Mouse (Mus musculus) lung, adult 2 months (tissue): ENCODE data around the gene Lonp2. TPM values are rescaled to one million over a fixed set of nuclear protein-coding genes. Genes with fewer than 3 reads are reported as not detected.

ENCODE experiments used
- DNase-seq: peaks from one replicate; pipeline ENCODE4 v3.0.0; 2022
- H3K4me1 ChIP-seq: fragments of 200-500 bp; 2 replicates; pipeline ENCODE4 v1.6.1; 2011; ENCODE audit warnings: low read length; ENCODE audit not compliant: control insufficient read depth, insufficient read depth
- H3K4me3 ChIP-seq: fragments of 200-500 bp; replicated peaks from 2 replicates; pipeline ENCODE3; 2011; ENCODE audit warnings: low read depth, mild to moderate bottlenecking, control low read depth, low read length; ENCODE audit errors: extremely low read depth
- CTCF ChIP-seq: fragments of 200-500 bp; IDR thresholded peaks from 2 replicates; pipeline ENCODE4 v1.5.1; 2011; ENCODE audit warnings: mild to moderate bottlenecking, low read length, control low read depth; ENCODE audit not compliant: insufficient read depth
- POLR2A ChIP-seq: fragments of 200-500 bp; IDR thresholded peaks from 2 replicates; pipeline ENCODE4 v1.6.1; 2011; ENCODE audit warnings: low read depth, mild to moderate bottlenecking, control low read depth, low read length, borderline replicate concordance; ENCODE audit errors: extremely low read depth
- WGBS: fragments of 180-500 bp; shearing (Covaris S2); methylation state at CpG from one replicate; pipeline ENCODE4 v1.1.7; 2018; 5-methylcytosine and 5-hydroxymethylcytosine counted together
- polyA plus RNA-seq: library from polyadenylated mRNA; depleted of rRNA; stranded (reverse); fragments of >200 nt; gene quantifications from 2 replicates; pipeline ENCODE4 v1.2.3, GENCODE M21; 2012

The Lonp2 gene
- polyA plus RNA-seq, 1 experiment, result 61.4 TPM

DNA sequence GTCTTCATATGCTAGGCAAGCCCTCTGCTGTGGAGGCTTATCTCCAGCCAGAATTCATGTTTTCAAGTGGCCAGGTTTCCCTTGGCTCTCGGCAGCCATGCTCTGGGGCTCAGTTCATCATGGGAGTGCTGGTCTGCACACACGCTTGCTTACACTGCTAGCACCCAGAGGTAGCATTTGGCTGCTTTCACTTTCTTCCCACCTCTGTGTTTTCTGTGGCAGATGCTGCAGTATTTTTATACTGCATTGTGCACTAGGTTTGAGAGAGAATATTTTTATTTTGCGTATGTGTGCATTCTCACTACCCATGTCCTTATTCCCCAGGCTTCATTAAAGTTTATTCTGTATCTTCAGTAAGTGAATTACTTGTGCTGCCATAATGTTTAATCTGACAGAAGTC lies 23.9 kb downstream of the Lonp2 start:
- 90% methylated on average over 3 of the region's 3 CpGs for WGBS
- no peaks in the 10 kb centered on the region for H3K4me1 ChIP-seq
- H3K4me3 ChIP-seq, result no peak overlapping the region
- TF ChIP-seq CTCF, result no peak
- no peak for TF ChIP-seq POLR2A
- no peak for DNase-seq

DNA sequence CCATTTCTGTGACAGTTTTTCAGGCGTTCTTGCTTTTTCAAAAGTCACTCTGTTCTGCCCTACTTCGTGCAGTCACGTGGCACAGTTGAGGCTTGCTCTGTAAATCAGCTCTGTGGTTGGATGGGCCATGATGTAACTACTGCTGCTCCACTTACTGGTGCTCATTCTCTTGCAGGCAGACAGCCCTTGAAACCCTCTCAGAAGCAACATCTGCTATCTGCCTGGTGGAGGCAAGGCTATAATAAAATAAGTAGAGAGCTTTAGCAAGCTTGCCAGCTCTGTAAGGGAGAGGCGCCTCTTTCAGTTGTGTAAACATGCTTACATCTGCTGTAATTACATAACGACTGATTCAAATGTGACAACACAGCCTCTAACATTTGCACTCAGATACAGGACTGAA lies 27.6 kb downstream of the Lonp2 start:
- no peaks in the 10 kb centered on the region; the same call in 1 of the 2 replicates for H3K4me1 ChIP-seq
- H3K4me3 ChIP-seq, result no peak overlapping the region
- no peak for TF ChIP-seq CTCF
- TF ChIP-seq POLR2A, result no peak
- no peak for DNase-seq
- WGBS, result 68% methylated on average over 5 of the region's 5 CpGs

DNA sequence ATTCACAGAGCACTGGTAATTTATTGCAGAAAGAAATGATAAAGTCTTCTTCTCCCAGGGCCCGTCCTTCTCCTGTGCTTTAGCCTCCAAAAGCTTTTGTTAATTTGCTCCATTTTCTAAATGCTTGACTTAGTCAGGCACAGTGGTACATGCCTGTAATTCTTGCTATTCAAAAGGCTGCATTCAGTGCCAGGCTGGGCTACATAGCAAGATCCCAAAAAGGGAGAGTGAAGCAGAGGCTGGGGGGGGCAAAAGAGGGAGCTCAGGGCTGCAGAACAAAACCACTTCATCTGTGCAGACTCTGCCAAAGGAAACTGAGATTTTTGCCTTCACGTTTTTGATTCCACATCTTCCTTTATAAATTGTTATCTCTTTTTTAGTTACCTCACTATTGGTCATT lies 28.7 kb downstream of the Lonp2 start:
- Histone ChIP-seq H3K4me3 (no peak overlapping the region), H3K4me1 (no peaks in the 10 kb centered on the region; the same call in 1 of the 2 replicates)
- WGBS, result 77% methylated on average over 2 of the region's 2 CpGs
- TF ChIP-seq CTCF (no peak), POLR2A (no peak)
- no peak for DNase-seq

DNA sequence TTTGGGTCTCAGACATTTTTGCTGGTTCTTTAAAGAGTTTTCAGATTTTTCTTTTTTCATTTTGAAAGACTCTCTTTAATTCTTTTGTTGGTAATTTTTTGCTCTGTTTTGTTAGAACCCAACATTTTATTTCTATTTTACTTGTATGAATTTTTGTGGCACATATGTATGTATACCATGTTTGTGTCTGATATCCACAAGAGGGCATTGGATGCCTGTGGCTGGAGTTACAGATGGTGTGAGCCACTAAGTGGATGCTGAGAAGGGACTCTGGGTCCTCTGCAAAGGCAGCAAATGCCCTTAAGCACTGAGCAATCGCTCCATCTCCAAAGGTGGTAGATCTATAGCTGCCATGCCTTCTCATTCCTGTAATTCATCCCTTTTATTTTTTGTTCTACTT lies 30.7 kb downstream of the Lonp2 start:
- H3K4me3 ChIP-seq, result no peak overlapping the region
- 97% methylated on average over 1 of the region's 1 CpGs for WGBS
- H3K4me1 ChIP-seq, result no peaks in the 10 kb centered on the region; the same call in 1 of the 2 replicates
- TF ChIP-seq POLR2A, result no peak
- no peak for TF ChIP-seq CTCF
- no peak for DNase-seq

DNA sequence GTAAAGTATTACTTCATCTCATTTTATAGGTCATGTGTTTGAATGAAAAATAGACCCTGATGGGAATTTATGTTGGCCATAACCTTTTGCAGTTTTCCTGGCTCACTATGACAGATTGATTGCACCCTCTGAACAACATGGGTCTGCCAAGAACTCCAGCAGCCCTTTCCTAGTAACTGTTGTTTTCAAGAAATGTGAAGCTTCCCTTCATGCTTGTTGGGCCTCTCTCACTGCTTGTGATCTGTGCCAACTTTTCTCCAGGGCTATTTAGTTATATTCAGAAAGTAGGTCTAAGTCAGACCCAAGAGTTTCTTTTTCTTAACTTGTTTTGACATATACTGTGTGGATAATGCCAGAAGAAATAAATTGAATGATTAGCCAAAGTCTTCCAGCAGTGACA lies 44.9 kb downstream of the Lonp2 start:
- no peaks in the 10 kb centered on the region for H3K4me1 ChIP-seq
- no peak overlapping the region for H3K4me3 ChIP-seq
- no peak for TF ChIP-seq POLR2A
- TF ChIP-seq CTCF, result no peak
- DNase-seq, result no peak

DNA sequence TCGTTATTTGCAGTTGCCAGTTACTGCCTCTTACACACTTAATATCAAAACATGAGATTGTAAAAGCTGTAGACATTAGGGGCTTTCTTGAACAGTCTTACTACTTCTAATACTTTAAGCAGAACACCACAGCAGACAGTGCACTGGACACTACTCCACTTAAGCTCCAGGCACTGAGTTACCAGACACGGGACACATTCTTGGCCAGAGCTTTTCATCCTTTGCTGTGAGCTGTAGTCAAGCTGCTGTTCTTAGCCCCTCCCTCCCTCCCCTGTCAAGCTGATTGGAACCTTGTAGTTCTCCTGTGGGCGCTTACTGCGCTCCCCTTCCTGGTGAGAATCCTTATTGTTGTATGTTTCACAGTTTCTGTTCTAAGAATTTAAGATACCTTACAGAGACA lies 45.4 kb downstream of the Lonp2 start:
- 50% methylated on average over 4 of the region's 4 CpGs for WGBS
- Histone ChIP-seq H3K4me3 (no peak overlapping the region), H3K4me1 (no peaks in the 10 kb centered on the region)
- no peak for DNase-seq
- no peak for TF ChIP-seq POLR2A
- no peak for TF ChIP-seq CTCF

DNA sequence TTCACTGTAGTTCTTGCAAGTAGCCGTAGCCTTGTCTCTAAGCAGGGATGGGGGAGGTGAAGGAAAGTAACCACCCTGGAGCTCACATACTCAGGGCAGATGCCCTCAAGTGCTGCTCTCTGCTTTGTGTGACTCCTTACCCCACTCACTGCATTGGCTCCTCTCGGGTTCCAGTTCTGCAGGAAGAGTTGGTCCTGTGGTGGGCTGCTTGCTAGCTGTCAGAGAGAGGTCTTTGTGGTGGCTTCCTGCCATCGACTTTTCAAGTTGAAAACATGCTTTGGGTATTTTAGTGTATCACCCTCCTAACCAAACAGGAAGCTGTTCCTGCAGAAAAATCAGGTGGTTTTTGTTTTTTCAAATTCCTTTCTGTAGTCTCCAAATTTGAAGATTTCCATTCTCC lies 62.8 kb downstream of the Lonp2 start:
- H3K4me1 ChIP-seq, result no peaks in the 10 kb centered on the region; the same call in none of the 2 replicates
- DNase-seq, result no peak
- TF ChIP-seq CTCF (no peak), POLR2A (no peak)
- no peak overlapping the region for H3K4me3 ChIP-seq
- 58% methylated on average over 3 of the region's 3 CpGs for WGBS

DNA sequence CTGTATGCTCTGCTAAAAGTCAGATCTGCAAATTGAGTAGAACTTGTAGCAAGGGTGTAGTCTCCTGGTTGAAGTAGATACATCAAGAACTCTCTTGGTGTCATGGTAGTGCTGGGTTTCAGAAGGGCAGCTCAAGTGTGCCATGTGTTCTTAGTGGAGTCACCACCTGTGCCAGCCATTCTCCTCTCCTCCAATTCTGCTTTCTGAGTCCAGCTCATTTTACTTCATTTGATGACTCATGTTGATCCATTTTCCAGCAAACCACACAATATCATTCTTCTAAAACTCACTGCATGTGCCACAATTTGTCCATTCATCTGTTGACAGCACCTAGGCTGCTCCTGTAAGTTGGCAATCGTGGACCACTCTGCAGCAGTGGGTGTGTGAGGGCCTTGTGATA lies 68.3 kb downstream of the Lonp2 start:
- Histone ChIP-seq H3K4me3 (no peak overlapping the region), H3K4me1 (no peaks in the 10 kb centered on the region; the same call in none of the 2 replicates)
- no peak for TF ChIP-seq POLR2A
- no peak for TF ChIP-seq CTCF
- DNase-seq, result no peak
- 94% methylated on average over 1 of the region's 1 CpGs for WGBS

DNA sequence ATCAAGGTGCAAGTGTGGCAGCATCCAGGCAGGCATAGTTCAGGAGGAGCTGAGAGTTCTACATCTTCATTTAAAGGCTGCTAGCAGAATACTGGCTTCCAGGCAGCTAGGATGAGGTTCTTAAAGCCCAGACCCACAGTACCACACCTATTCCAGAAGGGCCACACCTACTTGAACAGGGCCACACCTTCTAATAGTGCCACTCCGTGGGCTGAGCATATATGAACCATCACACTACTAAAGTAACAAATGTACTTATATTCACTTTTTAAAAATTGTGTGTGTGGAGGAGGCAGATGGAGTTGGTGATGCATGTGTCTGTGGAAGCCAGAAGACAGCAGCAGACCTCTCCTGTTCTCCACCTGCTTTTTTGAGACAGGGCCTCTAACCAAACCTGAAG lies 70.2 kb downstream of the Lonp2 start:
- TF ChIP-seq POLR2A (no peak), CTCF (no peak)
- no peak overlapping the region for H3K4me3 ChIP-seq
- no peak for DNase-seq
- H3K4me1 ChIP-seq, result no peaks in the 10 kb centered on the region; the same call in none of the 2 replicates
- 69% methylated on average over 1 of the region's 1 CpGs for WGBS

DNA sequence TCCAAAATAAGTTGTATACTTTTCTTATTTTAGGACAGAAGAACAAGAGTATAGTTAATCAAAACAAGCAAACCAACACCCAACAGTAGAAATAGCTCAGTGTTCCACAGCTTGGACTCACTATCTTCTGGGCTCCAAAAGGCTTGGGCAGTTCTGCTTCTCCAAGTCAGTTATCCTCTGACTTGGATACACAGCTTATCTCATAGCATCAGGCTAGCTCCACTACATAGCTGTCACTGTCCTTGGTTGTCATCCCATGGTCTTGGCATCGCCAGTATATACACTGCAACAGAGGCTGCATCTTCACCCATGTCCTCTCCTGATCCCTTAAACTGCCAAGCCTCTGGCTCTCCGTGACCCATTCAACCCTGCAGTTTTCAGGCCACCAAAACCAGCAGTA lies 71.9 kb downstream of the Lonp2 start:
- no peak for DNase-seq
- H3K4me1 ChIP-seq, result no peaks in the 10 kb centered on the region
- no peak for TF ChIP-seq POLR2A
- WGBS, result 90% methylated on average over 2 of the region's 2 CpGs
- H3K4me3 ChIP-seq, result no peak overlapping the region

DNA sequence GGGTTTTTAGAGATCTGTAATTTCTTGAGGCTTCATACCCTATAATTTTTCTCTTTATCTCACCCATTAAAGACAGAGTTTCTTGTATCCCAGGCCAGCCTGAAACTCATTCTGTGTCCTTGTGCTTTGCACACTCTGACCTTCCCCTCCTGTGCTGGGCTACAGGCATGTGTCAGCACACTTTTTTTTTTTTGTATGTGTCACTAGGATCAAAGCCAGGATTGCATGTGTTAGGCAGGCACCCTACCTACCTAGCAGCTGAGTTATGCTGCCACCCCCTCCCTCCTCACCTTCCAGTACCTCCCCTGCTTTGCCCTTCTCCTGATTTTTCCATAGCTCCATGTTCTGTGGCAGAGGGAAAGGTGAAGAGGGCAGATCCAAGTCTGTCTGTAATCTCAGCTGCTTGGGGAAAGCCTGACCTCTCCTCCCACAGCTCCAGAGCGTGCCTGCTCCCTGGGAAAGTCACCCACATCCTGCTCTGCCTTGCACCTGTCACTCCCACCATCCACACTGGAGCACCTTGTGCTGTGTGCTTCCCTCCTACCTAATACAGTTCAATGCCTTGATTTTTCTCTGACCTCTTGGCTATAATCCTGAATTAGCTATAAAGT lies 75.1 kb downstream of the Lonp2 start:
- no peak for DNase-seq
- TF ChIP-seq CTCF (no peak), POLR2A (no peak)
- H3K4me1 ChIP-seq, result no peaks in the 10 kb centered on the region
- no peak overlapping the region for H3K4me3 ChIP-seq
- WGBS, result 83% methylated on average over 1 of the region's 1 CpGs

DNA sequence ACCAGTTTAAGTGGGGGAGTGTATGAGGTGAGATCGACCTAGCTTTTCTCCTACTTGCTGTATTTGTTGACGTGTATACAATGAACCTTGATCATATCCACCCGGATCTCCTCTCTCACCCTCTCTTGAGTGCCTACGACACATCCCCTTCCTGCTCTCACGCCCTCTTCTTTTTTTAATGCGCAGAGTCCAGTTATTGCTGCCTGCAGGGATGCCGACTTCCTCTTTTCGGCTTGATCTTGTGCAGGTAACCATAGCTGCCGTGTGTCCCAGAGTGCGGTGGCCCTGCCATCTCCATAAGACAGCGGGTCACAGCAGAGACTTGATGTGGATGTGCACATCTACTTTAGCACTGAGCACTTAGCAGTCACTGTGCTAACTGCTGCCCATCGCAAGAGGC lies 75.6 kb downstream of the Lonp2 start:
- TF ChIP-seq POLR2A (no peak), CTCF (no peak)
- H3K4me1 ChIP-seq, result no peaks in the 10 kb centered on the region
- 77% methylated on average over 12 of the region's 12 CpGs for WGBS
- DNase-seq, result no peak
- H3K4me3 ChIP-seq, result no peak overlapping the region
